Mouse (Mus musculus) kidney, embryonic 15.5 days (tissue): ENCODE results near the gene Aox4. TPM values are rescaled to one million over a fixed set of nuclear protein-coding genes. Genes with fewer than 3 reads are reported as not detected.

Experiments used
- ATAC-seq: fragments of 200-750 bp; cut with Nextera tagmentation; replicated peaks from 2 replicates; pipeline ENCODE4 v1.8.0; 2017; ENCODE audit warnings: moderate TSS enrichment; ENCODE audit not compliant: low FRiP score
- H3K27ac ChIP-seq: fragments of 300-500 bp; sonication (generic); 2 replicates; pipeline ENCODE4 v1.5.1; 2015; ENCODE audit warnings: mild to moderate bottlenecking, inconsistent platforms
- H3K27me3 ChIP-seq: fragments of 300-500 bp; sonication (generic); 2 replicates; pipeline ENCODE4 v1.6.1; 2015; ENCODE audit warnings: inconsistent platforms
- H3K36me3 ChIP-seq: fragments of 300-500 bp; sonication (generic); 2 replicates; pipeline ENCODE4 v1.6.1; 2015; ENCODE audit warnings: inconsistent platforms
- H3K4me1 ChIP-seq: fragments of 300-500 bp; sonication (generic); 2 replicates; pipeline ENCODE4 v1.6.1; 2015; ENCODE audit warnings: inconsistent platforms
- H3K4me2 ChIP-seq: fragments of 300-500 bp; sonication (generic); 2 replicates; pipeline ENCODE4 v1.6.1; 2015; ENCODE audit warnings: moderate library complexity, mild to moderate bottlenecking, inconsistent platforms
- H3K4me3 ChIP-seq: fragments of 300-500 bp; sonication (generic); replicated peaks from 2 replicates; pipeline ENCODE4 v1.5.1; 2015; ENCODE audit warnings: mild to moderate bottlenecking, inconsistent platforms
- H3K9ac ChIP-seq: fragments of 300-500 bp; sonication (generic); 2 replicates; pipeline ENCODE4 v1.6.1; 2015; ENCODE audit warnings: mild to moderate bottlenecking, inconsistent platforms
- H3K9me3 ChIP-seq: fragments of 300-500 bp; sonication (generic); replicated peaks from 2 replicates; pipeline ENCODE4 v1.6.1; 2016; ENCODE audit warnings: inconsistent platforms
- WGBS: fragments of 180-500 bp; shearing (Covaris S2); methylation state at CpG from one replicate; pipeline ENCODE4 v1.1.7; 2015; ENCODE audit warnings: mixed read lengths; 5-methylcytosine and 5-hydroxymethylcytosine counted together
- polyA plus RNA-seq: library from polyadenylated mRNA; unstranded; fragments of >200 nt; fragmentation: Nextera tagmentation; extraction: Ambion mirVana; gene quantifications from 2 replicates; pipeline ENCODE4 v1.2.1, GENCODE M21; 2015

The Aox4 gene
- polyA plus RNA-seq, 1 experiment from 2014 or later = 0.05 TPM

GRCm38 (mm10) chr1:58281625-58281988, 71.4 kb downstream of the Aox4 start:
- Histone ChIP-seq H3K9me3 (no peaks in the 10 kb centered on the region), H3K9ac (no peak overlapping the region), H3K4me1 (0 out of 2 replicates have a peak, but pooled peaks cover 6% of the 10 kb centered on the region), H3K4me3 (no peak overlapping the region), H3K27me3 (no peaks in the 10 kb centered on the region), H3K27ac (no peak overlapping the region), H3K4me2 (no peak overlapping the region), H3K36me3 (no peaks in the 10 kb centered on the region)
- WGBS = 71% methylated on average over 4 of the region's 4 CpGs
- ATAC-seq = no peak

GRCm38 (mm10) chr1:58284505-58284904, 74.3 kb downstream of the Aox4 start:
- H3K9me3 ChIP-seq = no peaks in the 10 kb centered on the region
- WGBS = 39% methylated on average over 7 of the region's 7 CpGs
- no peak for ATAC-seq
- no peak overlapping the region for H3K4me2 ChIP-seq
- H3K27ac ChIP-seq = no peak overlapping the region
- H3K9ac ChIP-seq = no peak overlapping the region
- no peaks in the 10 kb centered on the region for H3K36me3 ChIP-seq
- H3K4me3 ChIP-seq = no peak overlapping the region
- no peaks in the 10 kb centered on the region for H3K27me3 ChIP-seq
- no peaks in the 10 kb centered on the region for H3K4me1 ChIP-seq

- Histone ChIP-seq H3K4me1 (peaks cover 13% of the 10 kb centered on the region), H3K4me3 (no peak overlapping the region), H3K36me3 (no peaks in the 10 kb centered on the region), H3K27me3 (no peaks in the 10 kb centered on the region), H3K9ac (no peak overlapping the region), H3K27ac (no peak overlapping the region), H3K4me2 (no peak overlapping the region), H3K9me3 (no peaks in the 10 kb centered on the region)
- 80% methylated on average over 3 of the region's 3 CpGs for WGBS
- ATAC-seq = no peak
These were observed 77.9 kb downstream of the Aox4 start for GRCm38 (mm10) chr1:58288091-58288490.

GRCm38 (mm10) chr1:58289863-58290469, 79.8 kb downstream of the Aox4 start:
- H3K36me3 ChIP-seq = no peaks in the 10 kb centered on the region
- no peaks in the 10 kb centered on the region for H3K9me3 ChIP-seq
- H3K4me2 ChIP-seq = no peak overlapping the region
- ATAC-seq = no peak
- H3K4me3 ChIP-seq = no peak overlapping the region
- H3K27ac ChIP-seq = no peak overlapping the region
- no peaks in the 10 kb centered on the region for H3K27me3 ChIP-seq
- H3K4me1 ChIP-seq = peaks cover 13% of the 10 kb centered on the region
- WGBS = 65% methylated on average over 16 of the region's 16 CpGs
- H3K9ac ChIP-seq = no peak overlapping the region

GRCm38 (mm10) chr1:58291394-58292300, 81.5 kb downstream of the Aox4 start:
- ATAC-seq = no peak; the same call in 1 of the 2 replicates
- no peak overlapping the region for H3K4me3 ChIP-seq
- no peaks in the 10 kb centered on the region for H3K9me3 ChIP-seq
- no peak overlapping the region for H3K9ac ChIP-seq
- H3K36me3 ChIP-seq = no peaks in the 10 kb centered on the region
- H3K4me1 ChIP-seq = peaks cover 13% of the 10 kb centered on the region
- WGBS = 42% methylated on average over 13 of the region's 13 CpGs
- peak overlapping the region; percentile 37; the same call in 1 of the 2 replicates for H3K27ac ChIP-seq
- H3K27me3 ChIP-seq = no peaks in the 10 kb centered on the region
- H3K4me2 ChIP-seq = 0 out of 2 replicates have a peak overlapping the region, but pooled peaks have one; percentile 7

GRCm38 (mm10) chr1:58294730-58295129, 84.5 kb downstream of the Aox4 start:
- H3K9me3 ChIP-seq = no peaks in the 10 kb centered on the region
- WGBS = 79% methylated on average over 5 of the region's 5 CpGs
- no peak overlapping the region for H3K4me2 ChIP-seq
- no peak for ATAC-seq
- no peak overlapping the region for H3K4me3 ChIP-seq
- H3K4me1 ChIP-seq = peaks cover 13% of the 10 kb centered on the region
- no peaks in the 10 kb centered on the region for H3K27me3 ChIP-seq
- no peak overlapping the region for H3K27ac ChIP-seq
- no peaks in the 10 kb centered on the region for H3K36me3 ChIP-seq
- H3K9ac ChIP-seq = no peak overlapping the region

GRCm38 (mm10) chr1:58296278-58296677, 86.1 kb downstream of the Aox4 start:
- 5% methylated on average over 7 of the region's 7 CpGs for WGBS
- 0 out of 2 replicates have a peak, but pooled peaks have one; percentile 61 for ATAC-seq
- Histone ChIP-seq H3K9ac (no peak overlapping the region), H3K36me3 (no peaks in the 10 kb centered on the region), H3K9me3 (no peaks in the 10 kb centered on the region), H3K27ac (no peak overlapping the region), H3K4me2 (no peak overlapping the region), H3K4me3 (no peak overlapping the region), H3K4me1 (peaks cover 12% of the 10 kb centered on the region), H3K27me3 (no peaks in the 10 kb centered on the region)

- Histone ChIP-seq H3K36me3 (no peaks in the 10 kb centered on the region), H3K4me2 (no peak overlapping the region), H3K27ac (no peak overlapping the region), H3K4me3 (no peak overlapping the region), H3K27me3 (no peaks in the 10 kb centered on the region), H3K9ac (no peak overlapping the region), H3K9me3 (no peaks in the 10 kb centered on the region), H3K4me1 (peaks cover 7% of the 10 kb centered on the region)
- ATAC-seq = no peak
- WGBS = 47% methylated on average over 4 of the region's 4 CpGs
These were observed 86.6 kb downstream of the Aox4 start for GRCm38 (mm10) chr1:58296821-58297220.

GRCm38 (mm10) chr1:58298347-58298746, 88.2 kb downstream of the Aox4 start:
- peaks cover 4% of the 10 kb centered on the region for H3K4me1 ChIP-seq
- ATAC-seq = no peak
- H3K9me3 ChIP-seq = no peaks in the 10 kb centered on the region
- no peak overlapping the region for H3K4me3 ChIP-seq
- 66% methylated on average over 6 of the region's 6 CpGs for WGBS
- no peaks in the 10 kb centered on the region for H3K27me3 ChIP-seq
- no peaks in the 10 kb centered on the region for H3K36me3 ChIP-seq
- H3K9ac ChIP-seq = no peak overlapping the region
- H3K4me2 ChIP-seq = no peak overlapping the region
- no peak overlapping the region for H3K27ac ChIP-seq

- ATAC-seq = no peak
- Histone ChIP-seq H3K4me2 (no peak overlapping the region), H3K27ac (no peak overlapping the region), H3K4me1 (peaks cover 15% of the 10 kb centered on the region), H3K27me3 (no peaks in the 10 kb centered on the region), H3K9ac (no peak overlapping the region), H3K4me3 (no peak overlapping the region), H3K9me3 (no peaks in the 10 kb centered on the region), H3K36me3 (no peaks in the 10 kb centered on the region)
- WGBS = 86% methylated on average over 7 of the region's 7 CpGs
These were observed 90.9 kb downstream of the Aox4 start for GRCm38 (mm10) chr1:58301073-58301472.

- H3K9me3 ChIP-seq = no peaks in the 10 kb centered on the region
- H3K36me3 ChIP-seq = no peaks in the 10 kb centered on the region
- 49% methylated on average over 6 of the region's 6 CpGs for WGBS
- H3K27ac ChIP-seq = no peak overlapping the region
- no peaks in the 10 kb centered on the region for H3K27me3 ChIP-seq
- no peak overlapping the region for H3K4me2 ChIP-seq
- no peak overlapping the region for H3K4me3 ChIP-seq
- no peak; the same call in 1 of the 2 replicates for ATAC-seq
- H3K4me1 ChIP-seq = peaks cover 15% of the 10 kb centered on the region
- H3K9ac ChIP-seq = no peak overlapping the region
These were observed 91.8 kb downstream of the Aox4 start for GRCm38 (mm10) chr1:58302015-58302414.

GRCm38 (mm10) chr1:58303009-58303408, 92.8 kb downstream of the Aox4 start:
- Histone ChIP-seq H3K9me3 (no peaks in the 10 kb centered on the region), H3K9ac (no peak overlapping the region), H3K4me3 (no peak overlapping the region), H3K27ac (no peak overlapping the region), H3K4me1 (peaks cover 15% of the 10 kb centered on the region), H3K4me2 (no peak overlapping the region), H3K36me3 (no peaks in the 10 kb centered on the region), H3K27me3 (no peaks in the 10 kb centered on the region)
- no peak for ATAC-seq
- WGBS = 72% methylated on average over 6 of the region's 6 CpGs
